Mouse (Mus musculus): ENCODE measurements at regions not wholly inside any gene's neighbourhood (a gene's known extent, or its start where the extent isn't known, plus 50 kb on each side); places are given as distances from the start of the nearest gene placed in this dataset.
"Not testable (repeated sequence)": the region's sequence is repeated elsewhere in the genome, so short reads cannot be mapped to it uniquely, and the experiment has no call there.

DNA sequence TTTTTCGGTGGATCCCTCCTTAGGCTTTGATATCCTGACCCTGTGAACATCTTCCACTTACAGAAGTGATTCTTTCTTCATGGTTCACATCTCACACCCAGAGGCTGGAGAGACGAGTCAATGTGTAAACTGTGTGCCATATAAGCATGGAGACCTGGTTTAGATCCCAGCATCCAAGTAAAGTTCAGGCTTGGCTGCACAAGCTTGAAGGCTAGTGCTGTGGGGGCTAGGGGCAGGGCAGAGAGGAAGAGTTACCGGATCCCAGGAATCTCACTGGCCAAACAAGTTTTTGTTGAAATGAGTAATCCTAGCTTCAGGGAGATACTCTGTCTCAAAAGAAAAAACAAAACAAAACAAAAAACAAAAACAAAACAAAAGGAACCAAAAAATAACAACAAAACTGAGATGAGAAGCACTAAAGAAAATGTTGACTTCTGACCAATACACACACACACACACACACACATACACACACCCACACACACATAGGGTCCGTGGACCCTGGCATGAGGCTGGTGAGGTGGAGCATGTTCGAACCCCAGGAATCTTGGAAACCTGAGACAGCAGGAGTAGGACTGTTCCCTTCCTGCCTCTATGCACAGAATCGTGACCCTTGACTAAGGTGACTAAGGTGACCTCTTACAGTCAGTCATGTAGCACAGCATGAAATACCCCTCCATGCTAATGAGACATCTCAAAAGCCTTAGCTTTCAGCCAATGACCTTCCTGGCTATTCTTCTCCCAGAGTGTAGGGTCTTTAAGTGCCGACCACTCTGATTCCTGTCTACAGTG, 55.2 kb downstream of the Gm12728 start:
- DNase-seq (ENCODE audit: low read depth, low spot score), result no peak

GRCm38 (mm10) chr4:105845998-105846989, 56.6 kb downstream of the Gm12728 start:
- DNase-seq (ENCODE audit: low read depth, low spot score), result not testable (repeated sequence)

GRCm38 (mm10) chr4:105853086-105853485, 63.4 kb downstream of the Gm12728 start:
- DNase-seq (ENCODE audit: low read depth, low spot score), result no peak

DNA sequence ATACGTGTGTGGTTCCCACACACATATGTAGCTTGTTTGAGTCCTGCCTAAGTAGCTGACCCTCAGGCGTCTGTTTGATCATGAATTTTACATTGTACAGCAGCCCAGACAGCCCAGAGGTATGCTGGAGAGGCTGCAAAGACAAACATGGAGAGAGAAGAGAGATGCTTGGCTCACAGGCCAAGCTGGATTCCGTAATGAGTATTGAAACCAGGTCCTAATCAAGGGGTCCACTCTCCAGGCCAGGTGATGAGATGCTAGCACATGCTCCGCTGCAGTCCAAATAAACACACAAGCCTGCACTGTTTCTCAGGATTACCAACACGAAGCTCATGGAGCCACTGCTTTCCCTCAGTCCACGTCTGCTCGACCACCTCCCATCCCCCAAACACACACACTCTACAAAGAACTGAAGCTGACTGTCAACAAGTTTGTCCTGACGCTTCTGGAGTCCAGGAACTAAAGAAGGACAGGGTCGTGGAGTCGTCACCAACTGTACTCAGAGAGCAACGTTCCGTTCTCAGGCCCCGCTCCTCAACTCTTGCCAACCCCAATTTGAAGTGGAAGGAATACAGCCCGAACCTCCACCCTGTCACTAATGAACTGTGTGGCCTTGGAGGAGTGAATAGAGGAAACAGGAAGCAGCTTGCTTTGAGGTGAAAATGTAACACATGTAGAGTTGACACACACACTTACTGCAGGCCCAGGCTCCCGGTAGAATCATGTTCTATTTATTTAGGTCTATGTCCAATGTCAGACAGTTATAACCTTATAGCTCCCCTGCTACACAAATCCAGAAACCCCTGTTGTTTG, 69.6 kb downstream of the Gm12728 start:
- DNase-seq (ENCODE audit: low read depth, low spot score), result no peak

DNA sequence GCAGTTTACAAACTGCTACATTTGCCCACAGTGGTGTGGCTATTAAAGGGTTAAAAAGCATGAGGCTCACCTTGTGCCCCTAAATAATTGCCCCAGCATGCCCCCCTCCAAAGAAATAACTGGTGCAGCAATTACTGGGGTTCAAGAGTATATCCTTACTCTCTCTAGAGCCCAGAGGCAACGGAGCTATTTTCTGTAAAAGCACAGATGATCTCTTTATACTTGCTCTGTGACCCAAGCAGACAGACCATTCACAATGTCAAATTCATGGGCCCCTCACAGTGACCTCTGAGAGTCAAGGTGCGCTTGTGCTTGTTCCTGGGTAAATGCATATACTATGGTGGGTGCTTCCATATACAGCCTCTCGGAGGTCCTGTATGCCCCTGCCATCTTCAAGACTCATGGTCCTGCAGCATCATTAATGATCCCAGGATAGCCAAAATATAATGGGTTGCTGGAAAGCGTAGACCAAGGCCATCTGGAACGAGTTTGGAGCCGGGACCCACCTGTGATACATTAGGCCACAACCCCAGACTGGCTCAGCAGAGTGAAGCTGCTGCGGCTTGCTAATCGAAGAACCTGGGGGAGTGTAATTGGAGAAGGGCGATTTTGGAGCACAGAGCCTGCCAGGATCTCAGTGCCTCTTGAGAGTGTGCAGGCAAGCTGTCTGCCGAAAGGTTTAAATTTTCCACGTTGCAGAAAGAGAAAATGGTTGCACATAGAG, 71.4 kb downstream of the Gm12728 start:
- DNase-seq (ENCODE audit: low read depth, low spot score), result no peak

GRCm38 (mm10) chr4:105861654-105862037, 72.0 kb downstream of the Gm12728 start:
- DNase-seq (ENCODE audit: low read depth, low spot score), result no peak

GRCm38 (mm10) chr4:105870512-105870911, 80.8 kb downstream of the Gm12728 start:
- no peak for DNase-seq (ENCODE audit: low read depth, low spot score)

- no peak for DNase-seq (ENCODE audit: low read depth, low spot score)
Measured at GRCm38 (mm10) chr4:105877246-105877645, 87.6 kb downstream of the Gm12728 start.

DNA sequence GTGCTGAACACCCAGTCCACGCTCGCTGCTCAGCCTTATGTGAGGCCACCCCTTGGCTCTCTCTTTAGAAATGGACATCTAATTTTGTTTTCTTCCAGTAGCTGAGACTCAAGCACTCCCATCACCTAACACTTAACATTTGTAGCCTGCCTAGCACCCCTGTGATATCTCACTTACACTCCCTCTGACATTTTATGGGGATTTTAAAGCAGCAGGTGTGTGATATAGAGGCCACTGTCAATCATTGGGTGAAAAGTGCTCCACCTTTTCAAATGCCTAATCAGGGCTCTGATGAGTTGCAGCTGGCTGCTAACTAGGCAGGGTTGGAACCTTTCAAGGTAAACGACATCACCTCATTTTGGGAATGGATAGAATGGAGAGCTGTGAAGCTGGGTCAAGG, 90.2 kb downstream of the Gm12728 start:
- DNase-seq (ENCODE audit: low read depth, low spot score), result no peak

DNA sequence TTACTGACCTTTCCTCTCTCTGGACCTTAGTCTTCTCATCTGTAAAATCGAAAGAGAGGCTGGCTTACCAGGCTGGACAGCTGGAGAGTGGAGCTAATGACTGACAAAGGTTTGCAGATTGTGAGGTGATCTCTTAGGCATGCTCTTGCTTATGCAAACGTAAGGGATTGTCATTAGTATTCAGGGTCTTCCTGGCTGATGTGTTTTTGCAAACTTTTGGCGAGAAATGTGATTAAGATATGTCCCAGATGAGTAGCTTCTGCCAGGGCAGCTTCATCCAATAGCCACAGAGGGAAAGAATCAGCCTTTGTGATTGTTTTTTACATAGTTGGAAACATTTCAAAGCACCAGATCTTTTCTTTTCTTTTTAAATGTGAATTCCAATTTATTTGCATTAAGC, 95.1 kb downstream of the Gm12728 start:
- no peak for DNase-seq (ENCODE audit: low read depth, low spot score)

DNA sequence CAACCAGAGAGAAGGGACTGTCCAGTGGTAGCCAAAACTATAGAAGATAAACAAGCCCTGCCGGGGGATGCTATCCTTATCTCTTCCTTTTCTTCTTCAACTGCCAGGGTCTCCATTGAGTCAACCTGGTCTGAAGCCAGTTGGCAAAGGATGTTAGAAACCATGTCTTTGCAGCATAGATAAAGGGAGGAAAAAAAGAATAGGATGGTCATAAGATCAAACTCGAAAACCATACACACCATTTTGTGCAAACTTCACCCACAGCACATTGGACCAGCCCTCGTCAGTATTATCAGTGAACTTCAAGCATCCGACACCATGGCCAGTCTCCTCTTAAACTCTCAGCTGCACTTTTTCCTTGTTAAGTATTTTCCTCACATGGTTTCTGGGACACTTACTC, 101.8 kb downstream of the Gm12728 start:
- no peak for DNase-seq (ENCODE audit: low read depth, low spot score)

GRCm38 (mm10) chr4:105892065-105892464, 102.4 kb downstream of the Gm12728 start:
- DNase-seq (ENCODE audit: low read depth, low spot score), result no peak

DNA sequence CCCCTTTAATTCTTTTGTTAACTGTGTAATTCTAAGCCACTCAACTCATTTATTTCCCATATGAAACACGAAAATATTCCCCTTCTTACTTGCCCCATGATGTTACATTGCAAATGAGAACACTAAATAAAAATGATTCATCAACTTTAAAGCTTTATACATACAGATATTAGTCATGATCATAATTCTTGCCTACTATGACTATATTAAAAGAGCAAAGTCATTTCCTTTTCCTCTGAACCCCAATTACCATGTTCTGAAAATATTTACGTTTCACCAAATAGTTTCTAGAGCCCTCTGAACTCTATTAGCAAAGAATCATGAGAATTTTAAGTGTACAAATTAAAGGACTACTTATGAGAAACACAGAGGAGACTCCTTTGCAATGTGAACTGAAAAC, 105.4 kb downstream of the Gm12728 start:
- DNase-seq (ENCODE audit: low read depth, low spot score), result no peak

- no peak for DNase-seq (ENCODE audit: low read depth, low spot score)
Measured at GRCm38 (mm10) chr4:105898054-105898847, 108.6 kb downstream of the Gm12728 start.

DNA sequence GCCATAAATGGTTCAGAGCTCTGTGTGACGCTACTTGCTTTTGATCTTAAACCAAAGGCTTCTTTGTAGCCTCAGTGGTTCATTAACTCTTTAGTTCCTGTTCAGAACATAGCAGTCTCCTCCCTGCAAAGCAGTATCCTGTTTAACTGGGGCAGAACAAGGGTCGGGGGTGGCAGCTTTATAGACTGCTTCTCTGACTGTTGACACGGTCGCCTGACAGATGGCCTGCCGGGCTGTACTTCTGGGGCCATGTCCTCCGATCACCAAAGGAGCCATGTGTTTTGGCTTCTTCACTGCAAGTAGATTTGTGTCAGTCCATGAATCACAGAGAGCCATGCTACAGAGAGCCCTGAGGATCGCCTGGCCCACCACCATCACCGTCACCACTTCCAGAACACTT, 115.2 kb downstream of the Gm12728 start:
- no peak for DNase-seq (ENCODE audit: low read depth, low spot score)

DNA sequence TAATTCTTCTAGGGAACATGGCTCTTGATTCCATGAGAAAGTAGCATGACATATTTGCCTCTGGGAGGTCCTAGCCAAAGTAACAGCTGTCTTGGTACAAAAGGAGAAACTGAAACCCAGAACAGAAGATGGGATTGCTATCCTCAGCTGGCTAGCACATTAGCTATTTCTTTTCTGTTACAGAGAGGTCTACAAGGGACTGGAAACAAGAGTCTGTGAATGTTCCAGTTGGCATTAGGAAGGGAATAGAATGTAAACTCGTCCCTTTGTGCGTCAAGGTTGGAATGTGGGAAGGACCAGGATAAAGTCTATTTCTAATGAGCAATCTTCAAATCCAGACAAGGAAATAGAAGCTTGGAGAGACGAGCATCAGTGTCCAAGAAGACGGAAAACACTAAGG, 116.7 kb downstream of the Gm12728 start:
- no peak for DNase-seq (ENCODE audit: low read depth, low spot score)

DNA sequence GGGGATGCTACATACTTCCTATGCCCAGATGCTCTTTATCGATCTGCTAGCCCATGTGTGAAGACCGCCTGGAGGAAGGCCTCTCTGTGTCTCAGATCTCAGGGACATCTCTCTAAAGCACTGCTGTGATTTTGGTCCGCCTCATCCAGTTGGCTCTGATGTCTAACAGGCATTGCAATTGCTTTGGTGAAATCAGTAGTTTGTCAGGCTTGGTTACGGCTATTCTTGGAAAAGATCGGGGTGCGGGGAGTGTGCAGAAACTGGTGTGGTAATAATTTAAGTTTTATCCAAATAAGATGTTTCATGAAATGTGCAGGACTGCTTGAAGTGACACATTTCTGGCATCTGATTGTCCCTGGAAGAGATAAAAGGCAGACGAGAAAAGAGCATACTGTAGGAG, 117.9 kb downstream of the Gm12728 start:
- DNase-seq (ENCODE audit: low read depth, low spot score), result peak; percentile 7

DNA sequence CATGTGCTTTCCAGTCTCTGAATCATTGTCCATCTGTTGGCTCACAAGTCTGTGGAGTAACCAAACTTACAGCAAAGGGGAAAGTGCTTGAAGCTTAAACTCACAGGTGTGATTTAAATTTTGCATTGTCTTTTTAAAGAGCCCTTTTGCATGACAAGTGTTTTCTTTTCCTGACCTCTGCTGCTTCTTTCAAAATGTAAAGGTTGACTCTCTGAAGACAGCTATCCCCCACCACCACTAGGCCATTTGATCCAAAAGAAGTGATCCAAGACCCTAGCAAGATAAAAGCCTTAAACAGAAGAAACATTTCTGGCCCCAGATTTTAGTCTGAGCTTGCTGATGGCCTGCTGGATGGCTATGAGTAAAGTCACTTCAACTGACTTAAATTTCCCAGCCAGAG, 118.6 kb downstream of the Gm12728 start:
- peak; percentile 91 for DNase-seq (ENCODE audit: low read depth, low spot score)

GRCm38 (mm10) chr4:105909272-105909671, 119.6 kb downstream of the Gm12728 start:
- no peak for DNase-seq (ENCODE audit: low read depth, low spot score)

- DNase-seq (ENCODE audit: low read depth, low spot score), result no peak
Measured at GRCm38 (mm10) chr4:105910666-105911065, 121.0 kb downstream of the Gm12728 start.

Data from ES-CJ7 (cell line).